Mouse (Mus musculus) spleen, adult 12 weeks (tissue): ENCODE measurements around the gene Zfp609.

Experiments used
- DNase-seq: peaks from one replicate; pipeline ENCODE4 v3.0.0; 2022; ENCODE audit warnings: low spot score

The Zfp609 gene

DNA sequence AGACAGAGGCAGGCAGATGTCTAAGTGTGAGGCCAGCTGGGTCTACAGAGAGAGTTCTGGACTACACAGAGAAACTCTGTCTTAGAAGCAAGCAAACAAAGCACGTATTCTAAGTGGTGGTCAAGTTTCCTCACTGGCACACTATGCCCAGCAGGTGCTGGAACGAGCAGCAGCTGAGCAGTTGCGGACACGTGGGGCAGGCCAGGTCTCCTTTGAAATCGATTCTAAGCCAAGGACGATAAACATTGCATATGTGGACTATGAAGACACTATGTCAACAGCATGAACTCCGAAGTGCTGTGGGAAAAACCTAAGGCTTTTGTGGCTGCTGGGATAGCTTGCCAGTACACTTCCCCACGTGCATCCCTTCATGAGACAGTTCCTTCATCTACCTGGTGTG lies 67.4 kb downstream of the Zfp609 start:
- no peak for DNase-seq

DNA sequence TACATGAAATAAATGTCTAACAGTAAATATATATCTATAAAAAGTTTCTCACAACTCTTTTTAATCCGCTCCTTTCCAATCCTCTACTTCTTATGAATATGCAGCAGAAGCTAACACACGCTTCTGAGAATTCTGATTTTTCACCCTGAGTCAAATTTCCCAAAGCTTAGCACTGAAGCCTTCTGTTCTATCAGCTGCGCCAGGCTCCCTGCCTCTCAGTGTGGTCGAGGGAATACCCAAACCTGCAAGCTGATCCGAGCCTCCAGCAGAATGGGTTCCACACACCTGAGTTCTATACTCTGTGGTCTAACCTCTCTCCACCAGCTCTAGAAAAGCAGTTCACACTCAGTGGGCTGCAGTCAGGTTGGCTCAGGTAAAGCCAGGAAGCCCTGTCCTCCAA lies 68.1 kb downstream of the Zfp609 start:
- no peak for DNase-seq

GRCm38 (mm10) chr9:65757826-65758225 lies 69.5 kb downstream of the Zfp609 start:
- DNase-seq = no peak

DNA sequence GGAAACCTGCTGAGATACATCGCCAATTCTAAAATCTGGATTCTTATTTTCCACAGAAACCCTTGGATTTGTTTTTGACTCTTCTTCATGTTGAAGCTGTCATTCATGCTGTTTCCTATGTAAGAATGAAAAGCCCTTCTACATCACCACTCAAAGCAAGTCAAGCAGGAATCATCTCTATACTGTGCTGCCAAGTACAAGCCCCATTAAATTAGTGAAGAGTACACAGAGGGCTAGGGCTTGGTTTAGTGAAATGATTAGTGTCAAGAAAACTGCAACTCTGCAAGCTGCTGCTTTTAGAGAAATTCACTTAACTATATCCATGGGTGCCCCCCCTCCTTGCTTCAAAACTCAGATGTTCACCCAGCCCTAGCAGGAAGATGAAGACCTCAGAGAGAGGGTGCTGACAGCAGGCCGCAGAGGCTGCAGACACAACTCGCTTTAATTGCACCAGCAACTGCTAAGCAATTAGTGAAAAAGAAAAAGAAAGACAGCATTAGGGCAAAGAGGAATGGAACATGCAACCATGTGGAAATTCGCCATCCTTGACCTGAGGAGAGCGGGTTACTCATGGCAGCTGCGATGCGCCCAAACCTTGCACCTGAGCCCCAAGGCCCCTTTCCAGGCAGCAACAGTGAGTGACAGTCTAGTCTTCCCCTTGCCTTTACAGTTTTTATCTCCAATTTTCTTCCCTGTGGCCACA lies 71.5 kb downstream of the Zfp609 start:
- no peak for DNase-seq

- no peak for DNase-seq
Observed at GRCm38 (mm10) chr9:65755164-65755563, 72.2 kb downstream of the Zfp609 start.

- DNase-seq = no peak
Observed at GRCm38 (mm10) chr9:65752632-65753031, 74.7 kb downstream of the Zfp609 start.

DNA sequence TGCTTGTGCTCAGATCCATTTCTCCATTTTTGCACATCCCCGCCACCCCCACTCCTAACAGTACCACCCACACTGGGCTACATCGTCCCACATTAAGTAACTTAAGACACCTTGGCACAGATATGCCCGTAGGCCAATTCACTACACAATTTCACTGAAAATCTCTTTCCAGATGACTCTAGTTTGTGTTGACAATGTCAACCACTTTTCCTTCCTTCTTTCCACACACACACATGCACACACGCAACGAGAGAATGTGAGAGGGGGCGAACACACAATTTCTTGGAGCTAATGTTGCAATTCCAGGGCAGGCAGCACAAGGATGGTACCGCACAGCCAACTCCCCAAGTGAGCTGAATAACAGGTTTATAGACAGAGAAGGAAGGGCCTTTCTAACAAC lies 75.5 kb downstream of the Zfp609 start:
- no peak for DNase-seq

- no peak for DNase-seq
Observed at GRCm38 (mm10) chr9:65748102-65748501, 79.3 kb downstream of the Zfp609 start.

DNA sequence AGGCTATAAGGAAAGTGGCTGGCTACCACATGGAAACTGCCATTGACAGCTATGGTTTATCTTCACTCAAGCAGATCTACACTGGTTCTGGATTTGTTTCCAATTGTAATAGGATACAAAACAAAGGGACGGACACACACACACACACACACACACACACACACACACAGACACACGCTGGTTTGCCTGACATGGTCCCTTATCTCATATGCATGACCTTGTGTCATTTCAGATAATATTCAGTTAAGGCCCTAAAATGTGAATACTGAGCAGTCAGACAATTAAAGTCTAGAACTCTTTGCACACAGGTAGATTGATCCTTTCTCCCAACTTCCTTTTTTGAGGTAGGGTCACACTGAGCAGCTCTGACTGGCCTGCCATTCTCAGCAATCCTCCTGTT lies 80.9 kb downstream of the Zfp609 start:
- no peak for DNase-seq

GRCm38 (mm10) chr9:65745456-65745855 lies 81.9 kb downstream of the Zfp609 start:
- DNase-seq = no peak

DNA sequence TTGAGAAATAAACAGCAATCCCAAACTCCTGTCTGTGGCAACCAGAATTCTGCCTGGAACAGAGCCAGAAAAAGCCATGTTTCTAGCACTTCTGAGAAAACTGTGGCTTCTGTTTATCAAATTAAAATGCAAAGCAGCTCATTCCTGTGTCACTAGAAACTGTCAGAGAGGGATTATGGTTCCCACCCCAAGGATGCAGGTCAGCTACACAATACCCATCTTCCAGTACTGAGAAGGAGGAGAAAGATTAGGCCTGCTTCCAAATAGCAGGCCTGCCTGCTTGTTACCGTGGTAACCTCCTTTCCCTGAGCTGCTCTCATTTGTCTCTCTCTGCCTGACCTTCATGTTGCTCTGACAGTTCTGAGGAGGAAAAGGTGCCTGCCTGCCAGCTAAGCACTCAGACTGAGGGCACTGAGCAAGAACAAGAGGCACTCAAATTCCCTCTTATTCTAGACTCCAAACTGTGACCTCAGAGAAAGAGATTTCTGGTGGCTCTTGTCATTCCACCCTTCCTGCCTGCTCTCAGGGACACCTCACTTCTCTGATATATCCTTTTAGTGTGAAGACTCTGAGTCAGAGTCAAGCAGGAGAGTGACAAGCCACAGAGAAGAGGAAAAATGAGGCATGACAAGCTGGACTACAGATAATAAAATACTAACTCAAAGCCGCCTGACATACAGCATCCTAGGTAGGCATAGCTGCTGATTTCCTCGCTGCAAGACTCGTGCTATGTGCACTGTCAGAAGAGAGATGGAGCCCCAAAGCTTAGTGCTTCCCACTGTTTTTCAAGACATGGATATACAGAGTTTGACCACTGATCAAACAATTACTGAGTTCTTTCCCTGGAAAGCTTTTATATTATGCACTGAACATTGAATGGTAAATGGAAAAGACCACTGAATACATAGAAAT lies 82.9 kb downstream of the Zfp609 start:
- DNase-seq = no peak

GRCm38 (mm10) chr9:65743809-65744170 lies 83.6 kb downstream of the Zfp609 start:
- no peak for DNase-seq

GRCm38 (mm10) chr9:65743322-65743721 lies 84.0 kb downstream of the Zfp609 start:
- no peak for DNase-seq

- DNase-seq = no peak
Observed at GRCm38 (mm10) chr9:65742777-65743176, 84.6 kb downstream of the Zfp609 start.

GRCm38 (mm10) chr9:65741066-65741852 lies 86.1 kb downstream of the Zfp609 start:
- no peak for DNase-seq

- no peak for DNase-seq
Observed at GRCm38 (mm10) chr9:65734931-65735330, 92.4 kb downstream of the Zfp609 start.

DNA sequence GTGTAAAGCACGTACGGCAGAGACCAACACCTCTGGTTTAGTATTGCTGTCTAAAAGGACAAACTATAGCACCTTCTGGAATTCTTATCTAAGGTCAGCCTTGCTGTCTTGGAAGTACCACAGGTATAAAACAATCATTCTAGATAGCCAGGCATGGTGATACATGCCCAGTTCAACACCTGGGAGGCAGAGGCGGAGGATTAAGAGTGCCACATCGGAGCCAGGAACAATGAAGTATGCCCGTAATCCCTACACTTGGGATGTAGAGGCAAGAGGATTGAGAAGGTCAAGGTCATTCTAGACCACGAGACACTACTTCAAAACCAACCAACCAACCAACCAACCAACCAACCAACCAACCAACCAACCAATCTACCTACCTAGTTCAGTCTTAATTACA lies 98.8 kb downstream of the Zfp609 start:
- no peak for DNase-seq

GRCm38 (mm10) chr9:65727491-65727890 lies 99.9 kb downstream of the Zfp609 start:
- no peak for DNase-seq

GRCm38 (mm10) chr9:65726431-65726830 lies 100.9 kb downstream of the Zfp609 start:
- DNase-seq = no peak

DNA sequence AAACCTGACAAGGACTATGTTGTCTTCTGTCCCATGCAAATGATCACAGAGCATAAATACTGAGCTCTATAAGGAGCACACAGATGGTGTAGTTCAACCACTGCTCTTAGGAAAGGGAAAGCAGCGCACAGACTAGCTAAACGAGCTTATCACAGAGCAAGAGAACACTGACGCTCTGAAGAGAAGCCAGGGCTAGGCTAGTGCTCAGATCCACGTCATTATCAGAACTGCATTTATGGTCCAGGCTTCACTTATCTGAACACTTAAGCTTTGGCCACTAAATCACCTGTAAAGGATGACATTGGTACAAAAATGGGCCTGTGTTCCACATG lies 102.1 kb downstream of the Zfp609 start:
- DNase-seq = no peak

- DNase-seq = no peak
Observed at GRCm38 (mm10) chr9:65724471-65725290, 102.7 kb downstream of the Zfp609 start.

GRCm38 (mm10) chr9:65721161-65721566 lies 106.2 kb downstream of the Zfp609 start:
- no peak for DNase-seq
